Mouse (Mus musculus): ENCODE data around the gene Amhr2.

DNA sequence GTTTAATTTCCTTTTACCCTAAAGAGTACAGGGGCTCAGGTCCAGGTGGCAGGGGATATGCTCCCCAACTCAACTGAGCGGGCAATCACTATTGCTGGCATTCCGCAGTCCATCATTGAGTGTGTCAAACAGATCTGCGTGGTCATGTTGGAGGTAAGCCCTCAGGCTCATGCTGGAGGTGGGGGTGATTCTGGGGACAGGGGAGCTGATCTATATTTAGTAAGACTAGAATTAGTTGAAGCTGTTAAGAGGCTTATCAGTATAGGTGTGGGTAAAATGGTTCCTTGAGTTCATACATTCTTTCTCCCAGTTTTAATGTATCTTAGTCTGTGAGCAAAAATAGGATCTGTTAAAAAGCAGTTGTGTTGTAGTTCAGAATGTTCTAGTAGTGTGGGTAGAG lies 38.0 kb downstream of the Amhr2 start:
- TF ChIP-seq CTCF (IDR thresholded peaks at IDR 0.05; ENCODE audit: control insufficient read depth, insufficient read depth, insufficient read length) (no peak), USF1 (IDR thresholded peaks at IDR 0.05; ENCODE audit: low read depth) (no peak), FOSL1 (IDR thresholded peaks at IDR 0.05; ENCODE audit: insufficient read depth, low read length, poor library complexity, severe bottlenecking) (no peak), MYOD1 (IDR thresholded peaks at IDR 0.05; ENCODE audit: control insufficient read depth, insufficient read length, low read depth) (no peak), MAX (IDR thresholded peaks at IDR 0.05) (no peak), CEBPB (IDR thresholded peaks at IDR 0.05; ENCODE audit: low read depth) (no peak), MYOG (IDR thresholded peaks at IDR 0.05; ENCODE audit: control insufficient read depth, extremely low read depth, insufficient read length) (no peak)
